Mouse (Mus musculus) small intestine, adult 2 months (tissue): ENCODE measurements around the gene Qk.

Experiments used
- CTCF ChIP-seq: fragments of 200-500 bp; IDR thresholded peaks from 2 replicates; pipeline ENCODE4 v1.5.1; 2012; ENCODE audit warnings: low read depth, mild to moderate bottlenecking, control low read depth, inconsistent platforms, low read length, moderate library complexity, mixed read lengths; ENCODE audit not compliant: insufficient replicate concordance, insufficient read length; ENCODE audit errors: extremely low read depth
- POLR2A ChIP-seq: fragments of 200-500 bp; IDR thresholded peaks from 2 replicates; pipeline ENCODE4 v1.6.1; 2012; ENCODE audit warnings: low read depth, mild to moderate bottlenecking, control low read depth, inconsistent platforms, low read length, moderate library complexity

DNA sequence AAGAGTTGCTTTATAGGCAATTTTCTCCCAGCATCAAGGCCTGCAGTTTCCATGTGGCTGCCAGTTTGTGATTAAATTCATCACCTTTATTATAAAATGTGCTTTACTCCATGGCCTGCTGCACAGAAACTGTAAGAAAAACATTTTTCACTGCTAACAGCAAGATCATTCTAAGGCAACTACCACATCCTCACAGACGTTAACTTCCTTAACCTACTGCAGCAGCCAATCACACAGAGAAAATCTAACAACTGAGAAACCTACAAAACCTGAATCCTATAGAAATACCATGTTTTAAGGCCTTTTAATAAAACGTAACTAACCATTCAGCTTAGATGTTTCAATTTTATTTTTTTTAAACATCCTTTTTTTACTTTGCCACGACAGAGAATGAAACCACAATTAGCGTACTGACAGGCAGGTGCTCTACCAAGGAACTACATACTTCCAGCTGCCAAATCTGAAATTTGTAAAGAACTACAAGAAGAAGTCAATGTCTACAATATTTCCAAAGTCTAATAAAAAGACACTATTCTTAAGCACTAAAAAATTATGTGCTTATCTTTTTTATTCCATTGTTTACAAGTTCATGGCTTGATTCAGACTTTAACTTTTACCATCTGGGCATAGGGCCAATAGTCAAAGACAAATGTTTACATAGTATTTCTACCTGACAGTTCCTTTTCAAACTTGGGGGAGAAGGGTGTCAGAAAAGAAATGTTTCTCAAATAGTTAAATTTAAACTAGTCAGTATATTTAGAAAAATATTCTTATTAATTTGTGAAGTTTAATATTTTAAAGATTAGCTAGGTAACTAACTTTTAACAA lies 18.5 kb downstream of the Qk start:
- TF ChIP-seq CTCF (no peak), POLR2A (no peak)
